Mouse (Mus musculus): ENCODE data around the gene Gm18336. TPM values are rescaled to one million over a fixed set of nuclear protein-coding genes. Genes with fewer than 3 reads are reported as not detected.
"Not testable (repeated sequence)": the region's sequence is repeated elsewhere in the genome, so short reads cannot be mapped to it uniquely, and the experiment has no call there.

Gm18336 gene
- not detected in 2 replicates for polyA plus RNA-seq (2015; fragmentation: Nextera tagmentation; extraction: Ambion mirVana)

DNA sequence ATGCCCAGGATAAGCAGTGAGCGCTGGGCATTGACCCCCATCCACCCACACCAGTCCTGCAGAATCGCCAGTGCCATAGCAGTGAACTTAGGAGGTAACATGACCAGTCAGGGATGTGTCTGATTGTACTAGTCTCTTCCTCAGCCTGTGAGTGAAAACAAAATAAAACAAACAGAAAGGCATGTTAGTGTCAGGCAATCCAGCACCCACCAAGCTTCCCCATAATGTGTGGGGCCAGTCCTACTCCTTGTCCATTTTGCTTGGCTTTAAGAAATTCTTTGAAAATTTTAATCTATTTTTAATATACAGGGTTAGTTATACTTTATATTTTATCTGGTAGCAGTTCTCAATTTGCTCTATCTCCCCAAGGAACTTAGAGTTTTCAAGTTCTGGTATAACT is at the start of gene Gm18336:
Gm18336 (minus strand) TSS at position 101 of the 400 bp plus-strand sequence.
- H3K9me3 ChIP-seq; H3K36me3 ChIP-seq; H3K27ac ChIP-seq; H3K27me3 ChIP-seq (replicated peaks); H3K4me2 ChIP-seq (replicated peaks); H3K4me1 ChIP-seq (replicated peaks); H3K4me3 ChIP-seq (replicated peaks); H3K9ac ChIP-seq; ATAC-seq: not testable (repeated sequence)
- WGBS: 60% methylated on average over 2 of the region's 2 CpGs

GRCm38 (mm10) chrX:73441428-73441827 is 42.9 kb upstream of the Gm18336 start:
- H3K9me3 ChIP-seq: no peaks in the 10 kb centered on the region
- 69% methylated on average over 2 of the region's 2 CpGs for WGBS
- no peak for ATAC-seq

GRCm38 (mm10) chrX:73435252-73435651 is 36.7 kb upstream of the Gm18336 start, which contains the start of gene Trex2:
TSS of gene Trex2 (minus strand) at chrX:73435344.
- no peak within 1 kb of the TSS for H3K4me3 ChIP-seq (replicated peaks)
- H3K9me3 ChIP-seq: no peaks in the 10 kb centered on the region
- no peak within 1 kb of the TSS for H3K9ac ChIP-seq
- 54% methylated on average over 11 of the region's 11 CpGs for WGBS
- H3K27me3 ChIP-seq (replicated peaks): no peaks in the 10 kb centered on the region
- no peaks in the 10 kb centered on the region for H3K4me1 ChIP-seq (replicated peaks)
- no peak within 1 kb of the TSS for H3K4me2 ChIP-seq (replicated peaks)
- H3K36me3 ChIP-seq: no peaks in the 10 kb centered on the region
- H3K27ac ChIP-seq: no peak within 1 kb of the TSS
- ATAC-seq: no peak

More at GRCm38 (mm10) chrX:73441428-73441827, 42.9 kb upstream of the Gm18336 start:
- Histone ChIP-seq H3K27ac (no peak overlapping the region), H3K9ac (no peak overlapping the region), H3K4me1 (replicated peaks) (no peaks in the 10 kb centered on the region), H3K27me3 (replicated peaks) (no peaks in the 10 kb centered on the region), H3K4me3 (replicated peaks) (no peak overlapping the region), H3K4me2 (replicated peaks) (no peak overlapping the region), H3K36me3 (no peaks in the 10 kb centered on the region)

GRCm38 (mm10) chrX:73432850-73433249 is 34.3 kb upstream of the Gm18336 start:
- 62% methylated on average over 5 of the region's 5 CpGs for WGBS
- H3K27ac ChIP-seq: no peak overlapping the region
- no peaks in the 10 kb centered on the region for H3K36me3 ChIP-seq
- no peak overlapping the region for H3K9ac ChIP-seq
- 0 out of 2 replicates have a peak, but pooled peaks have one; percentile 67 for ATAC-seq
- no peaks in the 10 kb centered on the region for H3K27me3 ChIP-seq (replicated peaks)
- no peaks in the 10 kb centered on the region for H3K4me1 ChIP-seq (replicated peaks)
- no peak overlapping the region for H3K4me3 ChIP-seq (replicated peaks)
- H3K9me3 ChIP-seq: no peaks in the 10 kb centered on the region
- H3K4me2 ChIP-seq (replicated peaks): no peak overlapping the region

DNA sequence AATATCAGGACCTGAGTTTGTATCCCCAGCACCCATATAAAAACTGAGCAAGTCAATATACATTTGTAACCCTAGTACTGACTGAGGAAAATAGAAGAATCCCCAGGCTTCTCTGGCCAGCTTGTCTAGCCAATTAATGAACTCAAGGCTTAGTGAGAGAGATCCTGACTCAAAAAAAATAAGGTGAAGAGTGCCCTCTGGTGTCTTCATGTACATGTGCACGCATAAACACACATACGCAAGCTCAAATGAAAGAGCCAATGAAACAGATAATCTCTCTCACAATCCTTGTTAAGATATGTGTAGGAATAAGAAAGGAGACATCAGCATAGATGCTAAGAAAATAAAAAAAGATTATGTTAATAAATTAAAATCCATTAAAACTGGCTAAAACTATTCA is 31.5 kb upstream of the Gm18336 start:
- Histone ChIP-seq H3K4me1 (replicated peaks) (no peaks in the 10 kb centered on the region), H3K9me3 (no peaks in the 10 kb centered on the region), H3K9ac (no peak overlapping the region), H3K4me3 (replicated peaks) (no peak overlapping the region), H3K27me3 (replicated peaks) (no peaks in the 10 kb centered on the region), H3K27ac (no peak overlapping the region), H3K4me2 (replicated peaks) (no peak overlapping the region), H3K36me3 (no peaks in the 10 kb centered on the region)
- no peak for ATAC-seq
- WGBS: 79% methylated on average over 2 of the region's 2 CpGs

DNA sequence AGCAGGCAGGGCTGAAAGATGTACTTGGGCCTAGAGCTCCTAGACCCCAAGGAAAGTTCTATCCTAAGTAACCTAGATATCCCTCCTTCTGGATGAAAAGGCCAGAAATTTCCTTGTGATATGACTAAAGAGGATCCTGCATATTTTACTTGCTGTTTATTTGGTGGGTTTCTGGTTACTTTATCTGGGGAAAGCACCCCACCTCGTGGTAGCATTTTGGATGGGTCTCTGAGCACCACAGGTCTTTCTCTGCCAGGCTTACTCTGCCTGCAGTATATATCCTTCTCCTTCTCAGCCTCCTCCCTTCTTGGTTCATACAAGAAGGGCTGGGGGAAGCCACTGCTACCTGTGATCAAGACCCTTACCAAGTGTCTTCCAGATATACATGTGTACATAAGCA is 14.2 kb upstream of the Gm18336 start:
- WGBS: 39% methylated on average over 1 of the region's 1 CpGs

GRCm38 (mm10) chrX:73410880-73411517 is 12.5 kb upstream of the Gm18336 start, which contains the start of gene Zfp92:
TSS of gene Zfp92 (plus strand) at chrX:73411096.
- H3K4me1 ChIP-seq (replicated peaks): no peaks in the 10 kb centered on the region
- H3K27ac ChIP-seq: no peak within 1 kb of the TSS
- H3K4me3 ChIP-seq (replicated peaks): peak within 1 kb of the TSS; percentile 18; the same call in 1 of the 2 replicates
- peak; percentile 75 for ATAC-seq
- peaks cover 4% of the 10 kb centered on the region; the same call in 1 of the 2 replicates for H3K27me3 ChIP-seq (replicated peaks)
- H3K9me3 ChIP-seq: no peaks in the 10 kb centered on the region
- H3K36me3 ChIP-seq: no peaks in the 10 kb centered on the region
- 22% methylated on average over 20 of the region's 20 CpGs for WGBS
- peak within 1 kb of the TSS; percentile 59 for H3K4me2 ChIP-seq (replicated peaks)
- H3K9ac ChIP-seq: no peak within 1 kb of the TSS

More for the DNA sequence above, 14.2 kb upstream of the Gm18336 start:
- Histone ChIP-seq H3K27ac (no peak overlapping the region), H3K4me1 (replicated peaks) (no peaks in the 10 kb centered on the region), H3K4me2 (replicated peaks) (no peak overlapping the region), H3K4me3 (replicated peaks) (no peak overlapping the region), H3K36me3 (no peaks in the 10 kb centered on the region), H3K27me3 (replicated peaks) (peaks cover 4% of the 10 kb centered on the region; the same call in 1 of the 2 replicates), H3K9ac (no peak overlapping the region), H3K9me3 (no peaks in the 10 kb centered on the region)
- ATAC-seq: no peak

DNA sequence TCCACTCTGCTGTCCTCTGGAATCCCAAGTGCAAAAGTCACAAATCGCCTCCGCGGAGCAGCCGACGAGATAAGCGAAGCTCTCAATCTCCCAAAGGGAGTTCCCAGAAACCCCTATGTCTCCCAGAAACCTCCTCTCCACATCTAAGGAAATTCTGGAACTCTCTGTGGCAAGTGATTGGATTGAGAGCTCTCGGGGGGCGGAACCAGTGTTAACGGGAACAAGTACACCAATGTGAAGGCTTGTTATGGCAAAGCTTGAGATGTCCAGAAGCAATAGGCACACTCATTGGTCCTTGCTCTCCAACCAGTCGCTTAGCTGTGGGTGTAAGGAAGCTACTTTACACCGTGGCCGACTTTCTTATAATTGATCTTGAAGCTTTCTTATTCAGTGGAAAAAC is 3.1 kb upstream of the Gm18336 start:
- WGBS: 94% methylated on average over 12 of the region's 12 CpGs
- H3K4me1 ChIP-seq (replicated peaks): no peaks in the 10 kb centered on the region

GRCm38 (mm10) chrX:73400951-73401350 is 2.4 kb upstream of the Gm18336 start:
- no peak overlapping the region for H3K27ac ChIP-seq
- WGBS: 87% methylated on average over 20 of the region's 20 CpGs

More for the DNA sequence above, 3.1 kb upstream of the Gm18336 start:
- Histone ChIP-seq H3K27me3 (replicated peaks) (0 out of 2 replicates have a peak, but pooled peaks cover 1% of the 10 kb centered on the region), H3K4me3 (replicated peaks) (no peak overlapping the region), H3K4me2 (replicated peaks) (no peak overlapping the region), H3K36me3 (no peaks in the 10 kb centered on the region), H3K9ac (no peak overlapping the region), H3K27ac (no peak overlapping the region), H3K9me3 (no peaks in the 10 kb centered on the region)
- ATAC-seq: no peak

GRCm38 (mm10) chrX:73396446-73396845 is 2.1 kb downstream of the Gm18336 start:
- Histone ChIP-seq H3K36me3 (no peaks in the 10 kb centered on the region), H3K4me2 (replicated peaks) (no peak overlapping the region), H3K9ac (no peak overlapping the region), H3K4me3 (replicated peaks) (no peak overlapping the region), H3K27ac (no peak overlapping the region), H3K4me1 (replicated peaks) (no peaks in the 10 kb centered on the region), H3K27me3 (replicated peaks) (peaks cover 5% of the 10 kb centered on the region; the same call in 1 of the 2 replicates), H3K9me3 (no peaks in the 10 kb centered on the region)
- ATAC-seq: no peak
- 71% methylated on average over 1 of the region's 1 CpGs for WGBS

More at GRCm38 (mm10) chrX:73400951-73401350, 2.4 kb upstream of the Gm18336 start:
- Histone ChIP-seq H3K9me3 (no peaks in the 10 kb centered on the region), H3K4me1 (replicated peaks) (no peaks in the 10 kb centered on the region), H3K9ac (no peak overlapping the region), H3K4me3 (replicated peaks) (no peak overlapping the region), H3K27me3 (replicated peaks) (0 out of 2 replicates have a peak, but pooled peaks cover 5% of the 10 kb centered on the region), H3K4me2 (replicated peaks) (no peak overlapping the region), H3K36me3 (no peaks in the 10 kb centered on the region)
- no peak for ATAC-seq

GRCm38 (mm10) chrX:73391481-73391880 is 7.1 kb downstream of the Gm18336 start:
- 89% methylated on average over 4 of the region's 4 CpGs for WGBS
- Histone ChIP-seq H3K4me2 (replicated peaks) (no peak overlapping the region), H3K27me3 (replicated peaks) (peaks cover 2% of the 10 kb centered on the region; the same call in 1 of the 2 replicates), H3K27ac (no peak overlapping the region), H3K36me3 (no peaks in the 10 kb centered on the region), H3K9me3 (no peaks in the 10 kb centered on the region), H3K4me3 (replicated peaks) (no peak overlapping the region), H3K4me1 (replicated peaks) (no peaks in the 10 kb centered on the region), H3K9ac (no peak overlapping the region)
- no peak for ATAC-seq

DNA sequence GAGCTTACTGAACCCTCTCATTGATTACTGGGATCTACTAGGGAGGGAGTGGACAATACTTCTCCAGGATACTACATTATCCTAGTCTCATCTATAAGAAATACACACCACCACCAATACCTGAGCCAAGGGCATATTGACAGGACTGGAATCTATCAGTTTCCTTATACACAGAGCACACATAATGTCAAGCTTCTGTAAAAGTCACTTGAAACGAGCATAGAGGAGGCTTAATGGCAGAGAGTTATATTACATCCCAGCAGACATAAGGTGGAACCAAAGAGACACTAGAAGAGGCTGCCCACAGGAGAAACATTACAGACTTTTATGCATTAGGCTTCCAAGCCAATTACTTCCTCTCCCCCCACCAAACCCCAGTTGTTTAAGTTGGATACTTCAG is 13.6 kb downstream of the Gm18336 start:
- ATAC-seq: no peak
- Histone ChIP-seq H3K4me3 (replicated peaks) (no peak overlapping the region), H3K4me2 (replicated peaks) (no peak overlapping the region), H3K4me1 (replicated peaks) (no peaks in the 10 kb centered on the region), H3K36me3 (no peaks in the 10 kb centered on the region), H3K27ac (no peak overlapping the region), H3K9me3 (no peaks in the 10 kb centered on the region), H3K27me3 (replicated peaks) (no peaks in the 10 kb centered on the region), H3K9ac (no peak overlapping the region)
- WGBS: 18% methylated on average over 1 of the region's 1 CpGs

GRCm38 (mm10) chrX:73384419-73384818 is 14.1 kb downstream of the Gm18336 start:
- H3K9ac ChIP-seq: no peak overlapping the region
- no peaks in the 10 kb centered on the region for H3K36me3 ChIP-seq
- ATAC-seq: no peak
- no peak overlapping the region for H3K4me2 ChIP-seq (replicated peaks)
- H3K27ac ChIP-seq: no peak overlapping the region
- no peaks in the 10 kb centered on the region for H3K27me3 ChIP-seq (replicated peaks)
- H3K4me3 ChIP-seq (replicated peaks): no peak overlapping the region
- no peaks in the 10 kb centered on the region for H3K9me3 ChIP-seq
- H3K4me1 ChIP-seq (replicated peaks): no peaks in the 10 kb centered on the region
- WGBS: 67% methylated on average over 6 of the region's 6 CpGs
